Mouse (Mus musculus) embryonic facial prominence, embryonic 15.5 days (tissue): Measurements from ENCODE around the gene Cib2. TPM values are rescaled to one million over a fixed set of nuclear protein-coding genes. Genes with fewer than 3 reads are reported as not detected.

ENCODE experiments used
- ATAC-seq: fragments of 200-750 bp; cut with Nextera tagmentation; 2 replicates; pipeline ENCODE4 v1.8.0; 2017; ENCODE audit warnings: low read depth, moderate TSS enrichment; ENCODE audit not compliant: insufficient number of reproducible peaks, low FRiP score, low TSS enrichment
- H3K27ac ChIP-seq: fragments of 300-500 bp; sonication (generic); replicated peaks from 2 replicates; pipeline ENCODE4 v1.5.1; 2015; ENCODE audit warnings: mild to moderate bottlenecking, inconsistent platforms
- H3K27me3 ChIP-seq: fragments of 300-500 bp; sonication (generic); 2 replicates; pipeline ENCODE4 v1.6.1; 2015; ENCODE audit warnings: inconsistent platforms
- H3K36me3 ChIP-seq: fragments of 300-500 bp; sonication (generic); 2 replicates; pipeline ENCODE4 v1.6.1; 2015; ENCODE audit warnings: mild to moderate bottlenecking, inconsistent platforms
- H3K4me1 ChIP-seq: fragments of 300-500 bp; sonication (generic); 2 replicates; pipeline ENCODE4 v1.6.1; 2015; ENCODE audit warnings: inconsistent platforms
- H3K4me2 ChIP-seq: fragments of 300-500 bp; sonication (generic); replicated peaks from 2 replicates; pipeline ENCODE4 v1.6.1; 2015; ENCODE audit warnings: mild to moderate bottlenecking, inconsistent platforms
- H3K4me3 ChIP-seq: fragments of 300-500 bp; sonication (generic); replicated peaks from 2 replicates; pipeline ENCODE4 v1.5.1; 2015; ENCODE audit warnings: mild to moderate bottlenecking, inconsistent platforms
- H3K9ac ChIP-seq: fragments of 300-500 bp; sonication (generic); 2 replicates; pipeline ENCODE4 v1.6.1; 2015; ENCODE audit warnings: inconsistent platforms
- H3K9me3 ChIP-seq: fragments of 300-500 bp; sonication (generic); replicated peaks from 2 replicates; pipeline ENCODE4 v1.6.1; 2016; ENCODE audit warnings: inconsistent platforms
- WGBS: fragments of 180-500 bp; shearing (Covaris S2); methylation state at CpG from one replicate; pipeline ENCODE4 v1.1.7; 2015; 5-methylcytosine and 5-hydroxymethylcytosine counted together
- polyA plus RNA-seq: library from polyadenylated mRNA; unstranded; fragments of >200 nt; fragmentation: Nextera tagmentation; extraction: Ambion mirVana; gene quantifications from 2 replicates; pipeline ENCODE4 v1.2.1, GENCODE M21; 2015

The Cib2 gene
- polyA plus RNA-seq, 1 experiment from 2014 or later = 25.7 TPM

GRCm38 (mm10) chr9:54544954-54545315 is 15.1 kb downstream of the Cib2 start:
- Histone ChIP-seq H3K9me3 (no peaks in the 10 kb centered on the region), H3K9ac (no peak overlapping the region), H3K4me1 (no peaks in the 10 kb centered on the region), H3K36me3 (no peaks in the 10 kb centered on the region), H3K4me3 (no peak overlapping the region), H3K27ac (no peak overlapping the region), H3K4me2 (no peak overlapping the region), H3K27me3 (no peaks in the 10 kb centered on the region)
- no peak for ATAC-seq
- WGBS = 84% methylated on average over 4 of the region's 4 CpGs

GRCm38 (mm10) chr9:54544212-54544953 is 15.6 kb downstream of the Cib2 start:
- no peak for ATAC-seq
- no peaks in the 10 kb centered on the region for H3K36me3 ChIP-seq
- H3K9me3 ChIP-seq = no peaks in the 10 kb centered on the region
- no peaks in the 10 kb centered on the region for H3K4me1 ChIP-seq
- WGBS = 80% methylated on average over 9 of the region's 9 CpGs
- H3K27ac ChIP-seq = no peak overlapping the region
- no peak overlapping the region for H3K9ac ChIP-seq
- H3K27me3 ChIP-seq = no peaks in the 10 kb centered on the region
- H3K4me2 ChIP-seq = no peak overlapping the region
- H3K4me3 ChIP-seq = no peak overlapping the region

GRCm38 (mm10) chr9:54540801-54541200 is 19.2 kb downstream of the Cib2 start:
- ATAC-seq = no peak
- Histone ChIP-seq H3K27me3 (no peaks in the 10 kb centered on the region), H3K36me3 (no peaks in the 10 kb centered on the region), H3K27ac (no peak overlapping the region), H3K4me1 (no peaks in the 10 kb centered on the region), H3K4me3 (no peak overlapping the region), H3K9me3 (no peaks in the 10 kb centered on the region), H3K4me2 (no peak overlapping the region), H3K9ac (no peak overlapping the region)
- WGBS = 70% methylated on average over 5 of the region's 5 CpGs

- Histone ChIP-seq H3K4me3 (no peak within 1 kb of the TSS), H3K9me3 (no peaks in the 10 kb centered on the region), H3K36me3 (no peaks in the 10 kb centered on the region), H3K9ac (no peak within 1 kb of the TSS), H3K27me3 (no peaks in the 10 kb centered on the region), H3K27ac (no peak within 1 kb of the TSS), H3K4me2 (no peak within 1 kb of the TSS), H3K4me1 (0 out of 2 replicates have a peak, but pooled peaks cover 5% of the 10 kb centered on the region)
- WGBS = 90% methylated on average over 14 of the region's 14 CpGs
- ATAC-seq = no peak
Observed at GRCm38 (mm10) chr9:54538684-54539083, 21.3 kb downstream of the Cib2 start, which contains the start of gene Sh2d7. Sh2d7 (plus strand) TSS chr9:54538984.

GRCm38 (mm10) chr9:54538244-54538643 is 21.8 kb downstream of the Cib2 start:
- Histone ChIP-seq H3K36me3 (no peaks in the 10 kb centered on the region), H3K27me3 (no peaks in the 10 kb centered on the region), H3K9me3 (no peaks in the 10 kb centered on the region), H3K27ac (no peak overlapping the region), H3K4me1 (0 out of 2 replicates have a peak, but pooled peaks cover 5% of the 10 kb centered on the region), H3K4me2 (no peak overlapping the region), H3K9ac (no peak overlapping the region), H3K4me3 (no peak overlapping the region)
- WGBS = 97% methylated on average over 3 of the region's 3 CpGs
- ATAC-seq = no peak

- Histone ChIP-seq H3K27ac (no peak overlapping the region), H3K4me3 (no peak overlapping the region), H3K9ac (no peak overlapping the region), H3K27me3 (no peaks in the 10 kb centered on the region), H3K9me3 (no peaks in the 10 kb centered on the region), H3K4me1 (0 out of 2 replicates have a peak, but pooled peaks cover 5% of the 10 kb centered on the region), H3K4me2 (no peak overlapping the region), H3K36me3 (no peaks in the 10 kb centered on the region)
- 73% methylated on average over 3 of the region's 3 CpGs for WGBS
- ATAC-seq = no peak
Observed at GRCm38 (mm10) chr9:54537480-54537879, 22.5 kb downstream of the Cib2 start.

GRCm38 (mm10) chr9:54537030-54537429 is 23.0 kb downstream of the Cib2 start:
- ATAC-seq = no peak
- H3K4me2 ChIP-seq = no peak overlapping the region
- H3K36me3 ChIP-seq = no peaks in the 10 kb centered on the region
- H3K4me3 ChIP-seq = no peak overlapping the region
- WGBS = 25% methylated on average over 4 of the region's 4 CpGs
- H3K4me1 ChIP-seq = 0 out of 2 replicates have a peak, but pooled peaks cover 5% of the 10 kb centered on the region
- no peak overlapping the region for H3K27ac ChIP-seq
- no peaks in the 10 kb centered on the region for H3K9me3 ChIP-seq
- no peaks in the 10 kb centered on the region for H3K27me3 ChIP-seq
- no peak overlapping the region for H3K9ac ChIP-seq

- 75% methylated on average over 7 of the region's 7 CpGs for WGBS
- Histone ChIP-seq H3K9ac (no peak overlapping the region), H3K27me3 (no peaks in the 10 kb centered on the region), H3K4me1 (0 out of 2 replicates have a peak, but pooled peaks cover 5% of the 10 kb centered on the region), H3K4me2 (no peak overlapping the region), H3K27ac (no peak overlapping the region), H3K4me3 (no peak overlapping the region), H3K9me3 (no peaks in the 10 kb centered on the region), H3K36me3 (no peaks in the 10 kb centered on the region)
- no peak for ATAC-seq
Observed at GRCm38 (mm10) chr9:54536236-54536635, 23.8 kb downstream of the Cib2 start.

GRCm38 (mm10) chr9:54533975-54534374 is 26.0 kb downstream of the Cib2 start:
- Histone ChIP-seq H3K4me2 (no peak overlapping the region), H3K4me1 (0 out of 2 replicates have a peak, but pooled peaks cover 5% of the 10 kb centered on the region), H3K27me3 (no peaks in the 10 kb centered on the region), H3K9me3 (no peaks in the 10 kb centered on the region), H3K4me3 (no peak overlapping the region), H3K9ac (no peak overlapping the region), H3K36me3 (no peaks in the 10 kb centered on the region), H3K27ac (no peak overlapping the region)
- WGBS = 56% methylated on average over 5 of the region's 5 CpGs
- ATAC-seq = no peak

- Histone ChIP-seq H3K4me2 (no peak overlapping the region), H3K36me3 (no peaks in the 10 kb centered on the region), H3K4me1 (0 out of 2 replicates have a peak, but pooled peaks cover 5% of the 10 kb centered on the region), H3K27ac (no peak overlapping the region), H3K9ac (no peak overlapping the region), H3K4me3 (no peak overlapping the region), H3K27me3 (no peaks in the 10 kb centered on the region), H3K9me3 (no peaks in the 10 kb centered on the region)
- ATAC-seq = no peak
- 89% methylated on average over 2 of the region's 2 CpGs for WGBS
Observed at GRCm38 (mm10) chr9:54532926-54533325, 27.1 kb downstream of the Cib2 start.

GRCm38 (mm10) chr9:54531421-54531820 is 28.6 kb downstream of the Cib2 start:
- Histone ChIP-seq H3K9ac (no peak overlapping the region), H3K27ac (no peak overlapping the region), H3K27me3 (no peaks in the 10 kb centered on the region), H3K9me3 (no peaks in the 10 kb centered on the region), H3K36me3 (no peaks in the 10 kb centered on the region), H3K4me2 (no peak overlapping the region), H3K4me1 (0 out of 2 replicates have a peak, but pooled peaks cover 5% of the 10 kb centered on the region), H3K4me3 (no peak overlapping the region)
- ATAC-seq = no peak

GRCm38 (mm10) chr9:54530836-54531235 is 29.2 kb downstream of the Cib2 start:
- H3K27ac ChIP-seq = no peak overlapping the region
- H3K4me1 ChIP-seq = 0 out of 2 replicates have a peak, but pooled peaks cover 5% of the 10 kb centered on the region
- 78% methylated on average over 6 of the region's 6 CpGs for WGBS
- no peak overlapping the region for H3K4me2 ChIP-seq
- H3K9ac ChIP-seq = no peak overlapping the region
- no peaks in the 10 kb centered on the region for H3K27me3 ChIP-seq
- ATAC-seq = no peak
- H3K4me3 ChIP-seq = no peak overlapping the region
- H3K9me3 ChIP-seq = no peaks in the 10 kb centered on the region
- H3K36me3 ChIP-seq = no peaks in the 10 kb centered on the region
